Mouse (Mus musculus): ENCODE data around the gene Sigmar1.
"Not testable (repeated sequence)": the region's sequence is repeated elsewhere in the genome, so short reads cannot be mapped to it uniquely, and the experiment has no call there.

The Sigmar1 gene

DNA sequence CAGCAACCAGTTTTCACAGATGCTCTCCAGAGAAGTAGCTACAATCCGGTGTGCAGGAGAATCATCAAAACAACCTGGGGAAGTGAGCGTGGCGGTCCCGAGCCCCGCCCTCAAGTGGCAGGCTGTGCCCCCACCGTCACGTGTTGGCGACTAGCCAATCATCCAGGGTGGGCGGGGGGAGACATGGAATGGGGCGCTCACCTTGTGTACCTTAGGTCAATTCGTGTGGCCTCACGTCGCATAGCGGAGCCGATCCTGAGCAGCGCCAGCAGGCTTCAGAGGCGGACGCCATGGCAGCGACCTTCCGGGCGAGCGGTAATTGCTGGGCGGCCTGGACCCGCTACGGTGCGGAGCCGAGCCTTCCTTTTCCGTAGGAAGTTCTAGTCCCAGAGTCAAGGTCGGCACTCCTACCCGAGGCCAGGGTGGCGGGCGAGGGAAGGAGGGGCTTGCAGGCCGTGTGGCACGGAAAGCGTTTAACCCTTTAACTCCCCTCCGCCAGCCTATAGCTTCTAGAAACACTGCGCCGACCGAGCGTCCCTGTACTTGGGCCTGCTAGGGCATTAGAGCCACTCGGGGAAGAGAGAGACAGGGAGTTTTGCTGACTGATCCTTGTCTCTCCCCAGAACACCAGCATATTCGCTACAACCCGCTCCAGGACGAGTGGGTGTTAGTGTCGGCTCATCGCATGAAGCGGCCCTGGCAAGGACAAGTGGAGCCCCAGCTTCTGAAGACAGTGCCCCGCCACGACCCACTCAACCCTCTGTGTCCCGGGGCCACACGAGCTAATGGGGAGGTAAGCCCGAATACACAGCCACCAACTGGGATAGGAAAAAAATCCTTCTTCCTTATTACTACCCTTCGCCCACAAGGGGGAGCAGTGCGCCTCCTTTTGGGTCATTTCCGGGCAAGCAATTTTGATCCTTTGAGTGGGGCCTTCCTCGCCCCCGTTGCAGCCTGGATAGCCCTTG is at the start of gene Sigmar1:
Gene Sigmar1, minus strand, starts transcription at position 820 of the 968 bp plus-strand sequence.
- peak; percentile 91 for DNase-seq

DNA sequence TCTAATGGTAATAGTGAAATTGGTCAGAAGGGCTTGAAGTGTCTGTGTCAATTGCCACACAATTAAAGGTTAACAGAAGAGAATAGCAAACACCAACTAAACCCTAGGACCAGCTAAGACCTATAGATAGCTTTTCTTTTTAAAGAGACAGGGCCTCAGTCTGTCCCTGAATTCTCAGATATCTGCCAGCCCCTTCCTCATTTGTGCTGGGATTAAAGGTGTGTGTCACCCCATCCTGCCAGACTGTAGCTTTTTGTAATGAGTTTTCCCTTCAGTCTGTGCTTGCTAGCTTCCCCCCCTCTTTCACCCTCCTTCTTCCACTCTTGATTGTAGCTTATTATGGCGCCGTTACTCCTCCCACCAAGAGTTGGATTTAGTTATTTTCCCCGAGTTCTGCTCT is 27.2 kb upstream of the Sigmar1 start:
- not testable (repeated sequence) for DNase-seq

DNA sequence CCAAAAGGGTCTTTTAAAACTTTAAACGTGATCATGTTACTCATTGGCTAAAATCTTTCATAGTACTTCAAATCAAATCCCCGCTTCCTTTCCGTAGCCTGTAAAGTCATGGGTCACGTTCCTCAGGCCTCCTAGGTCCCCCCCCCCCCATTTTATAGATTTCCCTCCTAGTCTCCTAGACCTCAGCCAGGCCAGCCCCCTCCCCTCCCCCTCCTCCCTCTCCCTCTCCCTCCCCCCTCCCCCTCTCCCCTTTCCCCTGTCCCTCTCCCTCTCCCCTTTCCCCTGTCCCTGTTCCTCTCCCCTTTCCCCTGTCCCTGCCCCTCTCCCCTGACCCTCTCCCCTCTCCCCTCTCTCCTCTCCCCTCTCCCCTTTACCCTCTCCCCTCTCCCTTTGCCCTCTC is 26.8 kb upstream of the Sigmar1 start:
- not testable (repeated sequence) for DNase-seq

DNA sequence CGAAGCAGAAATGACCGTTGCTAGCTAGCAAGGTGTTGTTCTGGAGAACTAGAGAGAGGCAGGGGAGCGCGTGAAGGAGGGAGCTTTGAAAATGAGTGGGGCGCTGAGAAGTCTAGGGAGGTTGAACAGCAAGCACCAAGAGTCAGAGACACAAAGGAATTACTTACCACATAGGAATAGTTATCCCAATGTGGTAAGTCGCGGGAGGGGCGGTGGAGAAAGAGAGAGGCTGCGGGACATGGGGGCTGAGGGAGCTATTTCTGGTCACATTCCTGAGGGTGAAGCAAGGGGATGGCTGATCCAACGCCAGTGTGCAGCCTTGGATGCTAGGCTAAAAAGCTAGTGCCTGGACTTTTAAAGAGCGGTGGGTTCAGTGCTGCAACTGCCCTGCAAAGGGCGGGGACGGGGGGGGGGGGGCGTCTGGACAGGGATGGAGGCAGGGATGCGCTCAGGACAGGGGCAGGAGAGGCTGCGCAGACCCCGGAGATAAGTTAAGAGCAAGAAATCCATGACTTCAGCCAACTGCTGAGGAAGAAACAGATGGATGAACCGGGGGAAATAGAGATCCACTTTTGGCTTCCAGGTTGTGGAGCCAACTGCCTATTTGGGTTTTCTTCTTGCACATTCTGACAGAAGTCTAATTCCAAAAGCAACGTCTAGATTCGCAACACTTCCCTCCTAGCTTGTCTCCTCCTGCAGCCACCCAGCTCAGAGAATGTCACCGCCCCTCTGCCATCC is 26.0 kb upstream of the Sigmar1 start:
- DNase-seq = not testable (repeated sequence)

DNA sequence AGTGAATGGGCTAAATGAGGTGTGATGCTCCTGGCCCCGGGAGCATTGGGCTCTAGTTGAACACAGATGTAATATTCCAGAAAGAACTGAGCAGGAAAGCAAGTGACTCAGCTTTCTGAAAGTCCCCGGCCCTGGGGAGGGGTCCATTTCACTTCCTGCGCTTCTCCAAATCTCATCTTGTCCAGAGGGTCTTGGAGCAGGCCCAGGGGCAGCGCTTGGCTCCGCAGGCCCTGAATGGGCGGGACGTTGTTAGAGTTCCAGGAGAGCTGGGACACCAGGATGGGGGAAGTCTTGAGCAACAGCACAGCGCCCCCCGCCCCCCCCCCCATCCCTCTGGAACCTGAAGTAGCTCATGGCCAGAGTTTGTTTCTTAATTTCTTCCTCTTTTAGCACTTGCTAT is 25.3 kb upstream of the Sigmar1 start:
- not testable (repeated sequence) for DNase-seq

DNA sequence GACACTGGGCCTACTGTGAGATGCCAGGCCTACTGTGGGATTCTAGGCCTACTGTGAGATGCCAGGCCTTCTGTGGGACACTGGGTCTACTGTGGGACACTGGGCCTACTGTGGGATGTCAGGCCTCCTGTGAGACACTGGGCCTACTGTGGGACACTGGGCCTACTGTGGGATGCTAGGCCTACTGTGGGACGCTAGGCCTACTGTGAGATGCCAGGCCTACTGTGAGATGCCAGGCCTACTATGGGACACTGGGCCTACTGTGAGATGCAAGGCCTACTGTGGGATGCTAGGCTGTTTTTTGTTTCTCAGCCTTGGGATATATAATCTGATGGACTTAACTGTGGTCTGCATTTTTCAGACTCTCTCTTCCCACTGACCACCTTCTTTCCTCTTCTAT is 19.9 kb upstream of the Sigmar1 start:
- DNase-seq = not testable (repeated sequence)

DNA sequence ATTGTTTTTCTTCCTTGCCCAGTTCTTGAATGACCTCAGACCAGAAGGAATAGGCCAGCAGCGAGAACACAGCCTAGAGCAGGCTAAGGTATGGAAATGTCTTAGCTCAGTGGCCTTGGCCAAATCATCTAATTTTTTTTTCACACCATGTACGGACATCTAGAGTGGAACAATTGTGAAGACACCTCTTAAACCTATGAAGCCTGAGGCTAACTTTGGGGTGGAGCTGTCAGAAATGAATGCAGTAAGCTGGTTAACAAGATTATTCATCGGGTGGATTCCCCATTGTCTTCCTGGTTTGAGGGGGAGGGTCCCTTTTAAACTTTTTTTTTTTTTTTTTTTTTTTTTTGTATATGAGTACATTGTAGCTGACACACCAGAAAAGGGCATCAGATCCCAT is 18.5 kb upstream of the Sigmar1 start:
- DNase-seq = not testable (repeated sequence)

DNA sequence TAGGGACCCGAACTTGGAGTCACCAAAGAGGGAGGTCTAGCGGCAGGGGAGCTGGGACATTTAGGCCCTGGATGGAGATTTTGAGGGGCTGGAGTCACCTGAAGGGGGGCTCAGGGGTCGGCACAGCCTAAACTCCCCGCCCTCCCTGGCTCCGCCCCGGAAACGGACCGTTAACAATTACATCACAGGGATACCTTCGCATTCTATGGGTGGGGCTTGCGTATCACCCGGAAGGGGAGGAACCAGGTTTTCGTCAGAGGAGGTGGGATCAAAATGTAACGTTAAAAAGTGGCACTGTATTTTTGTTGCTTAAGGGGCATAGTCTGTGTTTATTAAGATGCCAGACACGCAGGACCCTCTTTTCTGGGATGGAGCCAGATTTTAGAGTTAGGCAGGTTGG is 18.0 kb upstream of the Sigmar1 start, which contains the start of gene Ccl27a:
Gene Ccl27a, minus strand, starts transcription at position 246 of the 400 bp plus-strand sequence.
- DNase-seq = peak; percentile 91

DNA sequence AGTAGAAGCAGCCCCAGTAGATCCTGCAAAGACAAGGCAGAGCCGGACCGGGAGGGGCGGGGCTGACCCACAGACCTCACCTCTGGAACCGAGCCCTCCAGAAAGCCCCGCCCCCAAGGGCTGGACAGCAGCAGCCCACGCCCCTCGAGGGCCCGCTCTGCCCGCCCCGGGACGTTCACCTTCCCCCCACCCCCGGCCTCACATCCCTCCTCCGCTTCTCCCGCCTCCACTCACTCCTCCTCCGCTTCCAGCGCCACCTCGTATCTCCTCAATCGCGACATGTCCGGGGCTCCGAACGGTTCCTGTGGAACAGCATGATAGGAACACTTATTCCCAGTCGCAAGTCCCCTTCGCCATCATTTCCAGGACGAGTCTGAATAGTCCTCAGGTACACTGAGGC is 17.5 kb upstream of the Sigmar1 start:
- peak; percentile 78 for DNase-seq

DNA sequence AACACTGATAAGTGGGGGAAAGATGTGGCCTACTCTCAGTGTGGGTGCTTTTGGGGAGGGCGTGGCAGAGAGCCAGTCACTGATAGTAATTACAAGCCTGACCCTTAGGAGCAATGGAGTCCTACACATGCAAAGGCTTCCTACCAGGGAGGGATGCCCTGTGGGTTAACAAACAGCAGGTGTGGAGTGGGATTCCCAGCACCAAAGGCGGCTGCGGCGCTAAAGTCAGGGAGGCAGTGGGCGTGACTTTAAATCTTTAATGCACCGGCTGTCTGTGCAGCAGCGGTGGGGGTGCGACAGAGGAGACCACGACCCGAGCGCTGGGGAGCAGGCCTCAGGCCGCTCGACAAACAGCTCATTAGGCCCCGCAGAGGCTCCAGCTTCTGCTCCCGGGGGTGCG is 17.0 kb upstream of the Sigmar1 start:
- DNase-seq = peak; percentile 44

DNA sequence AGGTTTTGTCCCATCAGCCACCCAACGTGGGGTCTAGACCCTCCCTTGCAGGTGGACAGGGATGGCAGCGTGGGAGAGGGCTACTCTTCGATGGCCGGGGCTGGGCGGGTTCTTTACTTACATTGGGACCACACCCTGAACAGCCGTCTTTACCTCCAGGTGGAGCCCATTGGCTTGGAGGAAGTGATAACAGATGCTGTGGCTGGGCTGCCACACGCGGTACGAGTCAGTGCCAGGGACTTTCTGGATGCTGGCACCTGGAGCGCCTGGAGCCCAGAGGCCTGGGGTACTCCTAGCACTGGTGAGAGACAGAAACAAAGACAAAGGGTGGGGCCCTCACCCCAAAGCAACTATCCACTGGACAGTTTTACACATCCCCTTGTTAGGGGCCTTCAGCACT is 11.3 kb upstream of the Sigmar1 start:
- not testable (repeated sequence) for DNase-seq

DNA sequence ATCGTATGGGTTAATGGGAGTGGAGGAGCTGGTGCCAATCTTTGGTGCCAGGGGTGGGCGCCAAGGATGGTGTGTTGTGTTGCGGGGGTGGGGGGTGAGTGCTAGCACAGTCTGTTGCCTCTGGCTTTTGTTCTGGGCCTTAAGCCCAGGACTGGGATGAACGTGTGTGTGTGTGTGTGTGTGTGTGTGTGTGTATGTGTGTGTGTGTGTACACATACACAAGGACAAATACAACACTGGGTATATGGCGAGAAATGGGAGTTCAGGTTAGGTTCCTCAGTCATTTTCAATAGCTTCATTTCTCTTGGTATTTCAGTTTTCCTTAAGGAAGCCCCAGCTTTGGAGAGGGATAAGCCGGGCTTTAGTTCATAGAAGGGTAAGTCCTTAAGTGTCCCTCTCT is 7.2 kb upstream of the Sigmar1 start:
- not testable (repeated sequence) for DNase-seq

DNA sequence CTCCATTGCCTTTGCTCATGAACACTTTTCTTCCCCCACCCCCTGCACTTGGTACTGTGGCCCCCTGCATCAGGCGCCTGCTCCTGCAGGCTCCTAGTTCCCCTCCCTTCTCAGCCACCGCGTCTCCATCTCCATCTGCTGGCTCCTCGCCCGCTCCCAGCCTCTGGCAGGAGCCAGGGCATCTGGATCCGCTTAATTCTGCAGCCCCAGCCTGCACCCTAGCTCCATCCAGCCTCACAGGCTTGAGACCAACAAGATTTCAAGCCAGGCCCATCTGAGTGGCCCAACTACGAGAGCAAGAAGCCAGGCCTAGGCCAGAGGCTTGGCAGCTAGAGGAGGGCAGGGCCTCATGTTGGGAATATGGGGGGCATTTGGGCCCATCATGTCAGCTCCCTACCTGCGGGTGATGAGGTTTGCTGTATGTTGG is 6.7 kb upstream of the Sigmar1 start:
- peak; percentile 73 for DNase-seq

DNA sequence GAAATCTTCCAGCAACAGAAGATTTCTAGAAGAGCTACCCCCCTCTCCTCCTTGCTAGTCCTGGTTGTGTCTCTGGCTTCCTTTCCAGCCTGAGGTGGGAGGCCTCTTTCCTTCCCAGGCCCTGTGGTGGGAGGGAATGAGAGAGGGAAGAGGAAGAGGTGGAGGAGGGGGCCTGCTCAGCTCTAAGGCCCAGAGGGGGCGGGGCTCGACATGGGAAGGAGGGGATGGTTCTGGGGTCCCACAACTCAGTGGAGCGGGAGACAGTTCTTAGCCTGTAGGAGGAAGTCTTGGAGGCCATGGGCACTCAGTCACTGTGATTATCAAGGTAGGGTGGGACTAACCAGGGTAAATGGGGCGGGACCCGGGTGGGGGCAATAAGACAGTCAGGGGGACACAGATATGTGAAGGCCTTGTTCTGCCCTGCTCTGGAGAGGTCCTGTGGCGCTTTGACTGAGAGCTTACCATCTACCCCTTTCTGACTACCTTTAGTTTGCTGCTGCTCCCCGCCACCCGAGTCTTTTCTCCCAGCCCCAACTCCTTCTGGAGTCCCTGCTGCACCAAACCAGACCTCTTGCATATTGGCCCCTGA is 6.2 kb upstream of the Sigmar1 start:
- DNase-seq = peak; percentile 87

DNA sequence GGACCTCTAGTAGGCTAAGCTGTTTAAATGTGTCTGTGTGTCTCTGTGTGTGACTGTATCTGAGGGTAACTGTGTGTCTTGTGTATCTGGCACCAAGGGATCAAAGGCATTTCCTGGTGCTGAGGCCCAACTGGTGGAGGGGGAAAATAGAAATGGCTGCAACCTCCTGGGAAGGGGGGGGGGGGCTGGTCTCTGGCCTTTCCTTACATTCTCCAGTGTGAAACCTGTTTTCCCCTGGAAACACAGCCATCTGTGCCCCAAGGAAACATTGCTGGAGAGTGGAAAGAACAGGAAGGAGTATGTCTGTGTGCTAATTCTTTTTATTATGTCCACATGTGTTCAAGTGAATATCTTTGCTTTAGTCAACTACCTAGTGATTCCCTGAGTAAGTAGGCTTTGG is 5.7 kb upstream of the Sigmar1 start:
- DNase-seq = no peak

DNA sequence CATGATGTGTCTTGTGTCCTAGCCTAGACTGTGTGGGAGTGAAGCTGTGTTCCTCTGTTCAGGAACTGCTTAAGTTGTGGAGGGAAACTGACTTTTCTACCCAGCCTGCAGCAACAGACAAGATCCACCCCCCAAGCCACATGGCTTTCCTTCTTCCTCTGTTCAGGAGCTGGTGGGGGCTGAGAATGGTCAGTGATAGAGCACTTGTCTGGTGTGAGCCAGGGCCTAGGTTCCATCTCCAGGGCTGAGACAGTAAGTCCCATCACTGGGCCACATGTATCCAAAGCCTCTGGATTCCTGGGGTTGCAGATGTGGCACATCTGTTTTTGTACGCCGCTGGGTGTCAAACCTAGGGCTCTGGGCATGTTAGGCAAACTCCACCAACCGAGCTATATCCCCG is 5.0 kb upstream of the Sigmar1 start:
- DNase-seq = no peak

DNA sequence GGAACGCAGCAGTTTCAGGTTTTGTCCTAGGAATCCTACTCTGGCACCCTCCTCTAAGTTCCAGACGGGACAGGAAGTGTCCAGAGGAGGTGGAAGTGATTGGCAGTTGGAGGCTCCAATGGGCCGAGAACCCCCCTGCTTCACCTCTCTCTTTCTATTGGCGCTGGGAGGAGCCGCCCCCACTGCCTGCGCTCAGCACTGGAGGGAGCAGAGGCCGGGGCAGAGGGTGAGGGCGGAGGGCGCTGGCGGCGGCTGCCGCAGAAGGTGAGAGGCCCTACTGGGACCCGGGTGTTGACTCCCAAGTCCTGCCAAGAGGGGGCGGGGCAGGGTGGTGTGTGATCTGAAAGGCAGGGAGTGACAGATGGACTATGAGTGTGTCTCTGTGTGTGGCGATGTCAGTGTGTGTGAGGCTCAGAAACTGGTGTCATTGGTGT is 4.3 kb upstream of the Sigmar1 start:
- DNase-seq = peak; percentile 91

DNA sequence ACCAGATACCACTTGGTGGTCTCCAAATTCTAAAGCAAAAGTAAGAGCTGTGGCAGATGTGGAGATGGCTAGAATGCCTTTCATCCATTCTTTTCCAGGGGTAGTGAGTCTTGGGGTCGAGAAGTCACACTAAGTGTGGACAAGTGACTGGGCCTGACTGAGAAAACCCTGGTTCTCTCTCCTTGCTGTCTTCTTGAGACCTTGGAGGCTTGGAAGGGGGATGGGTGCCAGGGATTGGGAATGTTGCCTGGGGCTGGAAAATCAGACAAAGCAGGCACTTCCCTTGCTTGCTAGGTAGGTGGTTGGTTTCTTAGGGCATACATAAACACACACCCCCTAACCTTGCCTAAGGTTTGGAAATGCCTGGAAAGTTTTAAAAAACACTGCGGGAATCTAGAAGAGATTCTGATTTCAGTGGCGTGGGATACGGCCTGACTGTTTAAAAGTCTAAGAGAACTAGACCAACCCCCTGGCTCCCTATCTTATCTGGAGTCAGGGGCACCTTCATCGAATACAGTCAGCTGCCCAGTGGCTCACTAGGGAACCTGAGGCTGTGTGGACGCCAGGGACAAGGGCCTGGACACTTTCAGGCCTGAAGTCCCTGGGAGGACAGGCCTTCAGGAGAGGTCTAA is 3.8 kb upstream of the Sigmar1 start:
- no peak for DNase-seq

DNA sequence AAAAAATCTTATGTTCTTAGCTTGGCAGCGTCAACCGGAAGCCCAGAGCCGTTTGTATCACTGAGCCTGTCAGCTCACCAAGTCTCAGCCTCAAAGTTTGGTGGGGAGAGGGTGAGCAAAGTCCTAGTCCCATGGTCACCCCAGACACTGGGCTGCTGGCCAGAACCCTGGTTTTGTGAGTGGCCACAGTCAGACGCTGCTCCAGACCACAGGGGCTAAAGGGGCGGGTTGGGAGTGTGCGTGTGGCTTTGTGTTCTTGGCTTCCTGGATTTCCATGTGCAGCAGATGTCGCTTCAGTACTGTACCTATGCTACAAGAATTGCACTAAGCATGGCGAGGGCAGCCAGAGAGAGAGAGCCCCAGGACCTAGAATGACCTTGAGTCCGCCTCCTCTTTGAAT is 3.2 kb upstream of the Sigmar1 start:
- DNase-seq = no peak

DNA sequence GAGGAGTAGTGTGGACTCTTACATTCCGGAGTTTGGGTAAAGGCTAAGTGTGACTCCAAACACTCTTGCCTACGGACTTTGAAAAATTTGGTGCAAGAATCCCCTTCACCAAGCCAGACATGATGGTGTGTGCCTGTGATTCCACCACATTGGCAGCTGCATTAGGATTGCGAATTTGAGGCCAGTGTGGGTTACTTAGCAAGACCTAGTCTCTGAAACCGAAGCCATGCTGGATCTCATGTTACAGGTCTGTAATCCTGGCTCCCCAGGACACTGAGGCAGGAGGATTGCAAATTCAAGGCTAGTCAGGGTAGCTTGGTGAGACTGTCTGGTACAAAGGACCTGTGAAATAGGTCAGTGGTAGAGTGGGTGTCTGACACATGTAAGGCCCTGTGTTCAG is 2.7 kb upstream of the Sigmar1 start:
- no peak for DNase-seq

DNA sequence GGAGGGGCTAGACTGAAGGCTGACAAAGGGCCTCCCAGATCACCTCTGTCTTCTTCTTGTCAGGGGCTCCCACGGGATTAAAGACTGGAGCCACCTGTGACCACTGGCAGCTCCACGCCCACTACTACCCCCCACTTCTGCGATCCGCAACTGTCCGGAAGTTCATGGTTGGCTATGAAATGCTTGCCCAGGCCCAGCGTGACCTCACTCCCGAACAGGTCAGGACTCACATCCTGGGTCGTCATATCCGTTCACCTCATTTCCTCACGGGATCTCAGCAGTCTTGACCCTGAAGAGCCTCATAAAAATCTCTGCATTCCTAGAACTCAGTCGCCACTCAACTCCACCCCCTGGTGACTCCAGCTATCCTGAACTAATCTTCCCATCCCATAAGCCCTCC is 2.1 kb upstream of the Sigmar1 start:
- no peak for DNase-seq

DNA sequence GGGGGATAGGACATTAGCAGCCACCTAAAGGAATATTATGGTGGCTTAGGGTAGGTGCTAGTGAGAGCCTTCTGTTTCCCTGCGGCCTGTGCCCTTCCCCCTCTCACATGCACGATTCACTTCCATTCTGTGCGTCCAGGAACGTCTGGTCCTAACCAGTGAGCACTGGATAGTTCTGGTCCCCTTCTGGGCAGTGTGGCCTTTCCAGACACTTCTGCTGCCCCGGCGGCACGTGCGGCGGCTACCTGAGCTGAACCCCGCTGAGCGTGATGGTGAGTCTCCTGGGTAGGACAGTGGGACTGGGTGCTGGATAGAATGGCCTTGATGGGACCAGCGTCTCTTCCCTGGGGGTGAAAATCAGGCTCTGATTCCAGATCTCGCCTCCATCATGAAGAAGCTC is 1.4 kb upstream of the Sigmar1 start:
- no peak for DNase-seq

DNA sequence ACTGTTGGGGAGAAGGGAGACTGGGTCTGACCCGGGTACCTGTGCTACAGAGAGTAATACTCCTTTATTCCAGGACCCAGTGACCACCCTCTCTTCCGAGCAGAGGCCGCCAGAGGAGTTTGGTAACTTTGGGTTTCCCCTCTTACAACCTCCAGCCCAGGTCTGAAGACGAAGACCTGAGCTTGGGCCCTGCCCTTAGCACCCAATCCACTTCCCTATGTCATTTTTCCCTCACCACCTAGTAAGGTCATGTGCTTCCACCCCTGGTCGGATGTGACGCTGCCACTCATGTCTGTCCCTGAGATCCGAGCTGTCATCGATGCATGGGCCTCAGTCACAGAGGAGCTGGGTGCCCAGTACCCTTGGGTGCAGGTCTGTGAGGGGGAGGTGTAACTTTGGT is 483 bp upstream of the Sigmar1 start:
- no peak for DNase-seq

All from embryo, embryonic 11 days (tissue).